Mouse (Mus musculus) adrenal gland, adult 8-10 months (tissue): ENCODE data around the gene Ptgds. TPM values are rescaled to one million over a fixed set of nuclear protein-coding genes. Genes with fewer than 3 reads are reported as not detected.

Source experiments
- DNase-seq: peaks from one replicate; pipeline ENCODE4 v3.0.0; 2022
- total RNA-seq, 4 experiments: library from RNA; stranded (reverse); gene quantifications; 2 replicates each; pipeline ENCODE4 v1.2.4; 2022

Gene Ptgds
- total RNA-seq, 4 experiments from 2014 or later = 3.2 to 10.5 (median 4.4) TPM

- no peak for DNase-seq
Observed at GRCm38 (mm10) chr2:25441067-25441466, 28.8 kb downstream of the Ptgds start.

GRCm38 (mm10) chr2:25436286-25436820 lies 33.5 kb downstream of the Ptgds start:
- DNase-seq = no peak

GRCm38 (mm10) chr2:25434292-25434691 lies 35.6 kb downstream of the Ptgds start:
- no peak for DNase-seq

- DNase-seq = no peak
Observed at GRCm38 (mm10) chr2:25433101-25433500, 36.7 kb downstream of the Ptgds start.

GRCm38 (mm10) chr2:25432326-25433098 lies 37.3 kb downstream of the Ptgds start:
- DNase-seq = no peak

- DNase-seq = no peak
Observed at GRCm38 (mm10) chr2:25431308-25431855, 38.5 kb downstream of the Ptgds start.

GRCm38 (mm10) chr2:25430395-25431233 lies 39.2 kb downstream of the Ptgds start:
- DNase-seq = no peak

- no peak for DNase-seq
Observed at GRCm38 (mm10) chr2:25429435-25430180, 40.2 kb downstream of the Ptgds start.

- peak; percentile 91 for DNase-seq
Observed at GRCm38 (mm10) chr2:25428442-25429236, 41.2 kb downstream of the Ptgds start, which contains the start of gene Abca2. TSS of gene Abca2 (plus strand) at chr2:25428703.

GRCm38 (mm10) chr2:25427256-25427655 lies 42.6 kb downstream of the Ptgds start:
- DNase-seq = no peak

- no peak for DNase-seq
Observed at GRCm38 (mm10) chr2:25426721-25427191, 43.1 kb downstream of the Ptgds start.

- no peak for DNase-seq
Observed at GRCm38 (mm10) chr2:25425481-25425880, 44.4 kb downstream of the Ptgds start.

GRCm38 (mm10) chr2:25423626-25424025 lies 46.2 kb downstream of the Ptgds start:
- no peak for DNase-seq

GRCm38 (mm10) chr2:25422587-25423410 lies 47.0 kb downstream of the Ptgds start, which contains the start of gene Fut7:
TSS of gene Fut7 (plus strand) at chr2:25423267.
- no peak for DNase-seq

- no peak for DNase-seq
Observed at GRCm38 (mm10) chr2:25421896-25422295, 48.0 kb downstream of the Ptgds start.

GRCm38 (mm10) chr2:25417426-25417825 lies 52.4 kb downstream of the Ptgds start:
- DNase-seq = no peak
